Mouse (Mus musculus) heart, embryonic 14.5 days (tissue): ENCODE measurements around the gene Ankra2. TPM values are rescaled to one million over a fixed set of nuclear protein-coding genes. Genes with fewer than 3 reads are reported as not detected.

Experiments
- ATAC-seq: fragments of 200-750 bp; cut with Nextera tagmentation; 2 replicates; pipeline ENCODE4 v1.8.0; 2017; ENCODE audit warnings: low read depth, moderate TSS enrichment; ENCODE audit not compliant: insufficient number of reproducible peaks, insufficient read depth, low FRiP score
- H3K27ac ChIP-seq, 2 experiments: fragments of 200-500 bp in 1 of 2; fragments of 300-500 bp in 1 of 2; sonication (generic) in 1 of 2; replicated peaks in 1 of 2; 2 replicates each; pipeline ENCODE4 v1.5.1; 2012 to 2014; ENCODE audit warnings: low read depth in 2 of 2, low read length in 2 of 2, control low read depth in 1 of 2, mild to moderate bottlenecking in 1 of 2, mixed read lengths in 1 of 2; ENCODE audit not compliant: control insufficient read depth in 1 of 2, insufficient read depth in 1 of 2
- H3K27me3 ChIP-seq: fragments of 300-500 bp; sonication (generic); 2 replicates; pipeline ENCODE4 v1.6.1; 2014; ENCODE audit warnings: mild to moderate bottlenecking, low read length, control low read depth; ENCODE audit not compliant: control insufficient read depth, insufficient read depth
- H3K36me3 ChIP-seq: fragments of 300-500 bp; sonication (generic); 2 replicates; pipeline ENCODE4 v1.6.1; 2014; ENCODE audit warnings: mild to moderate bottlenecking, control low read depth, low read length, mixed read lengths; ENCODE audit not compliant: control insufficient read depth, insufficient read depth
- H3K4me1 ChIP-seq, 2 experiments: fragments of 200-500 bp in 1 of 2; fragments of 300-500 bp in 1 of 2; sonication (generic) in 1 of 2; 2 replicates each; pipeline ENCODE4 v1.6.1; 2012 to 2014; ENCODE audit warnings: low read length in 2 of 2, control low read depth in 1 of 2, mixed read lengths in 1 of 2; ENCODE audit not compliant: control insufficient read depth in 2 of 2, insufficient read depth in 2 of 2
- H3K4me2 ChIP-seq: fragments of 300-500 bp; sonication (generic); 2 replicates; pipeline ENCODE4 v1.6.1; 2014; ENCODE audit warnings: mild to moderate bottlenecking, low read length
- H3K4me3 ChIP-seq, 2 experiments: fragments of 200-500 bp in 1 of 2; fragments of 300-500 bp in 1 of 2; sonication (generic) in 1 of 2; 2 replicates each; pipeline ENCODE4 v1.5.1; 2012 to 2014; ENCODE audit warnings: low read length in 2 of 2, mild to moderate bottlenecking in 2 of 2, control low read depth in 1 of 2, low read depth in 1 of 2, moderate library complexity in 1 of 2; ENCODE audit not compliant: control insufficient read depth in 1 of 2, insufficient read depth in 1 of 2
- H3K9ac ChIP-seq: fragments of 300-500 bp; sonication (generic); 2 replicates; pipeline ENCODE4 v1.6.1; 2014; ENCODE audit warnings: mild to moderate bottlenecking, low read length
- H3K9me3 ChIP-seq: fragments of 300-500 bp; sonication (generic); 2 replicates; pipeline ENCODE4 v1.6.1; 2016; ENCODE audit warnings: low read length, control low read depth; ENCODE audit not compliant: control insufficient read depth
- WGBS: fragments of 180-500 bp; shearing (Covaris S2); extraction: QIAGEN DNeasy Blood & Tissue Kit; methylation state at CpG from one replicate; pipeline ENCODE4 v1.1.7; 2014; 5-methylcytosine and 5-hydroxymethylcytosine counted together
- polyA plus RNA-seq: library from polyadenylated mRNA; unstranded; fragments of >200 nt; fragmentation: Nextera tagmentation; extraction: Ambion mirVana; gene quantifications from 2 replicates; pipeline ENCODE4 v1.2.1, GENCODE M21; 2014

Ankra2 gene
- polyA plus RNA-seq, 1 experiment from 2014 or later: 24.1 TPM

DNA sequence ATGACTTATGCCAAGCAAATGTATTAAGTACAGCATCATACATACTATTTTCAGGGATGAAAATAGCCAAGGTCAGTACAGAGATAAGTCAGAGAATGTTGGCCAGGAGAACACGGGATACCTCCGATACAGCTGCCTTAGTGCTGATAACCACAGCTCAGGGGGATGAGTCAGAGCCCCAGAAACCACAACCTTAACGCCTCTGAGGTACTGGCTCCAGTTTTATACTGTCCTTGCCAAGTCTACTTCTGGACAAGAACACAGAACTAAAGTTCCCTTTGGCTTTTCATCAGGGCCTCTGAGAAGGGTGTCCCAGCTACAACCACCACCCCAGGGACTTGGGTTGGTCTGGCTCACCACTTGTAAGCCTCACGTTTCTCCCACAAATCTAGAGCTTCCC is 12.8 kb downstream of the Ankra2 start:
- Histone ChIP-seq H3K27ac (peak overlapping the region; percentile 33 to 63; a peak in 3 of 4 replicates), H3K9me3 (no peaks in the 10 kb centered on the region), H3K36me3 (peaks cover 43% of the 10 kb centered on the region), H3K27me3 (no peaks in the 10 kb centered on the region), H3K4me1 (peaks cover 4 to 13% of the 10 kb centered on the region in 2 experiments; a peak in 2 of 4 replicates), H3K9ac (no peak overlapping the region), H3K4me2 (no peak overlapping the region), H3K4me3 (no peak overlapping the region)
- WGBS: 21% methylated on average over 4 of the region's 4 CpGs
- ATAC-seq: no peak

DNA sequence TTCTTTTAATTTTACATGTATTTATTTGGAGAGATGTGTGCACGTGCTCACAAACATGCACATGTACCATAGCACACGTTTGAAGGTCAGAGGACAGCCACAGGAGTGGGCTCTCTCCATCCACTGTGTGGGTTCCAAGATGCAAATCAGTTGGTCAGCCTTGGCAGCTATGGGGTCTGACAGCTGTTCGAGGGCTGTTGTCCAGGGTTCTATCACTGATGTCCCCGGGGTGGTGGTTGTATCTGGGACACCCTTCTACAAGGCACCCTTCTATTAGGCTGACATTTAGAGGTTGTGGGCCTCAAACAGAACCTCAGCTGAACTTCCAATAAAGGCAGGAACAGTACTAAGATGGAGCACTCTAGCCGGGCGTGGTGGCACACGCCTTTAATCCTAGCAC is 13.4 kb downstream of the Ankra2 start:
- peaks cover 37% of the 10 kb centered on the region for H3K36me3 ChIP-seq
- H3K4me1 ChIP-seq: peaks cover 4 to 13% of the 10 kb centered on the region in 2 experiments; a peak in 2 of 4 replicates
- WGBS: 86% methylated on average over 7 of the region's 7 CpGs
- no peak overlapping the region for H3K4me3 ChIP-seq
- no peaks in the 10 kb centered on the region for H3K27me3 ChIP-seq
- H3K9ac ChIP-seq: no peak overlapping the region
- H3K4me2 ChIP-seq: no peak overlapping the region
- no peak for ATAC-seq
- peak overlapping the region in 1 of 2 experiments; percentile 63; a peak in 2 of 4 replicates for H3K27ac ChIP-seq
- H3K9me3 ChIP-seq: no peaks in the 10 kb centered on the region

DNA sequence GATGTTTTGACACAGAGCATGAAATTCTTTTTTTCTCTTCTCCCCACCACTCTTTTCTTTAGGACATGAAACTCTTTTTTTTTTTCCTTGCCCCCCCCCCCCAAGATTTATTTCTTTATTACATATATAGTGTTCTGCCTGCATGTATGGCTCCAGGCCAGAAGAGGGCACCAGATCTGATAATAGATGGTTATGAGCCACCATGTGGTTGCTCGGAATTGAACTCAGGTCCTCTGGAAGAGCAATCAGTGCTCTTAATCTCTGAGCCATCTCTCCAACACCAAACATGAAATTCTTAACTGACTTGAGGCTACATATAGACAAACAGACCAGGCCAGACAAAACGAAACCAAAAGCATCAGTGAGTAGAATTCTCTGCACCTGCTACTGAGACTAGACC is 14.6 kb downstream of the Ankra2 start:
- Histone ChIP-seq H3K9ac (no peak overlapping the region), H3K27me3 (no peaks in the 10 kb centered on the region), H3K36me3 (peaks cover 26% of the 10 kb centered on the region), H3K27ac (no peak overlapping the region), H3K4me1 (peaks cover 4 to 13% of the 10 kb centered on the region in 2 experiments; a peak in 2 of 4 replicates), H3K9me3 (no peaks in the 10 kb centered on the region), H3K4me2 (no peak overlapping the region), H3K4me3 (no peak overlapping the region)
- no peak for ATAC-seq
- 77% methylated on average over 2 of the region's 2 CpGs for WGBS

DNA sequence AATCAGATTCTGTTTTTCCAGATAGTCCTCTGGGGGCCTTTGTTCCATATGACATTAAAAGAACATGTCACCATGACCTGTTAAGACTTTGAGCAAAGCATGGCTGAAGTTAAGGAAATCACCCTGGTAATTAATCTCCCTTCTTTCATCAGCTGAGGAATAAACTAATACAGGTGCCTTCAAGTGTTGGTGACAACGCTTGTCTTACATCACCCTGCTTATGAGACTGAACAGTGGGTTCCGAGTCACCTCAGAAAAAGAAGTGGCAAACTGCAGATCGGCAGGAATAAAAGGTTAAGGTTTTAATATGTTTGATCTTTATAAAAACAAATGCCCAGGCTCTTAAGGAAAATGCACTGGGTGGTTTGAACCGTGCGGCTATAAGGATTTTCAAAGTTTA is 16.8 kb downstream of the Ankra2 start, which contains the start of gene Gm21976:
TSS of gene Gm21976 (plus strand) at position 202 of the 400 bp plus-strand sequence.
- 83% methylated on average over 5 of the region's 5 CpGs for WGBS
- Histone ChIP-seq H3K27ac (no peak within 1 kb of the TSS), H3K27me3 (no peaks in the 10 kb centered on the region), H3K9ac (no peak within 1 kb of the TSS), H3K9me3 (no peaks in the 10 kb centered on the region), H3K4me2 (no peak within 1 kb of the TSS), H3K4me1 (peaks cover 4 to 13% of the 10 kb centered on the region in 2 experiments; a peak in 2 of 4 replicates), H3K36me3 (peaks cover 5% of the 10 kb centered on the region), H3K4me3 (no peak within 1 kb of the TSS)
- no peak for ATAC-seq

DNA sequence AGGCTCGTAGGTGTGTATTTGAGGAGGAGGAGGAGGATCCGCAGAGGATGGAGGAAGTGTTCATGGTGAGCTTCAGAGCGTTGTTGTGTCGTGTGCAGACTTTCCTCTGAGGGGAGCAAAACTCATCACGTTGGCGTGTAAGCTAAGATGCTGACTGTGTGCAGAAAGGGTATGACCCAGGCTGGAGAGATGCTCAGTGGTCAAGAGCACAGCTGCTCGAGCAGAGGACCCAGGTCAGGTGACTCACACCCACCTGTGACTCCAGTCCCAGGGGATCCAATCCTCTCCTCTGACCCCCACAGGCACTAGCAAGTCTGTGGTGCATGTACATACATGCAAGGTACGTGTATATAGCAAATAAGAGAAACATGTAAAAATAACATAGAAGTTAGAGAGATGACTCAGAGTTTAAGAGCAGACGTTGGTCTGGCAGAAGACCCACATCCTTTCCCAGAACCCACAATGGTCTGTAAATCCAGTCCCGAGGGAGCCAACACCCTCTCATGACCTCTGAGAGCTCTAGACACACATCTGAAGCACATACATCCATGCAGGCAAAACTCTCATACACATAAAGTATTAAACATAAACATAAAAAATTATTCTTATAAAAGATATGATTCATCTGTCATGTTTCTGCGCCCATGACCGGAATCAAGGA is 18.2 kb downstream of the Ankra2 start:
- no peaks in the 10 kb centered on the region for H3K36me3 ChIP-seq
- no peaks in the 10 kb centered on the region for H3K9me3 ChIP-seq
- WGBS: 71% methylated on average over 12 of the region's 12 CpGs
- no peak for ATAC-seq
- no peaks in the 10 kb centered on the region for H3K27me3 ChIP-seq
- 0 out of 4 replicates have a peak, but pooled peaks cover under 1 to 2% of the 10 kb centered on the region in 2 experiments for H3K4me1 ChIP-seq
- no peak overlapping the region for H3K4me3 ChIP-seq
- no peak overlapping the region for H3K9ac ChIP-seq
- no peak overlapping the region for H3K4me2 ChIP-seq
- no peak overlapping the region for H3K27ac ChIP-seq

DNA sequence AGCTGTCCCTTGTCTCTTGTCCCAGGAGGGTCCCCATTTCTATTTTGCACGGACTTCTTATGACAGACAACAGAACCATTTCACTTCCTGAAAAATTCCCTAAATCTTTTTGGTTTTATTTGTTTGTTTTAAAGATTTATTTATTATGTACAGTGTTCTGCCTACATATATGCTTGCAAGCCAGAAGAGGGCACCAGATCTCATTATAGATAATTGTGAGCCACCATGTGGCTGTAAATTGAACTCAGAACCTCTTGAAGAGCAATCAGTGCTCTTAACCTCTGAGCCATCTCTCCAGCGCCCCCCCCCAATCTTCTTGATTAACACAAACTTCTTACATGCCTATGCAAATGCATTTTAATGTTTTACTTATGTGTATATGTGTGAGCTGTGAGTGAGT is 27.8 kb downstream of the Ankra2 start:
- no peak for ATAC-seq
- H3K27ac ChIP-seq: no peak overlapping the region
- no peak overlapping the region for H3K4me3 ChIP-seq
- 49% methylated on average over 2 of the region's 2 CpGs for WGBS
- H3K36me3 ChIP-seq: no peaks in the 10 kb centered on the region
- no peak overlapping the region for H3K9ac ChIP-seq
- H3K4me2 ChIP-seq: no peak overlapping the region
- H3K27me3 ChIP-seq: no peaks in the 10 kb centered on the region
- H3K4me1 ChIP-seq: peaks cover 3 to 4% of the 10 kb centered on the region in 2 experiments; a peak in 3 of 4 replicates
- no peaks in the 10 kb centered on the region for H3K9me3 ChIP-seq

DNA sequence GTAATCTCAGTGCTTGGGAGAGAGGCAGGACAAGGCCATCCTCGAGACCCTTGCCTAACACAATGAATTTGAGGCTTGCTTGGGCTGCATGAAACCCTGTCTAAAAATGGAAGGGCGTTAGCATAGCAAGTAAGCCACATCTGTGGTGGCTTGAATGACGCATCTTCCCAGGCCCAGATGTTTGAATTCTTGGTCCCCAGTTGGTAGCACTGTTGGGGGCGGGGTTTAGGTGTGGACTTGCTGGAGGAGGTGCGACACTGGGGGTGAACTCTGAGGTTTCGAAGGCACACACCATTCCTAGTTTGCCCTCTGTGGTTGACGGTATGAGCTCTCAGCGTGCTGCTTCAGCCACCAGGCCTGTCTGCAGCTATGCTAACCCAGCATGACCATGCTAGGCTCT is 28.8 kb downstream of the Ankra2 start:
- Histone ChIP-seq H3K36me3 (no peaks in the 10 kb centered on the region), H3K27me3 (no peaks in the 10 kb centered on the region), H3K4me2 (no peak overlapping the region), H3K4me1 (peaks cover 3 to 4% of the 10 kb centered on the region in 2 experiments; a peak in 3 of 4 replicates), H3K9me3 (no peaks in the 10 kb centered on the region), H3K9ac (no peak overlapping the region), H3K27ac (no peak overlapping the region), H3K4me3 (no peak overlapping the region)
- no peak for ATAC-seq
- WGBS: 76% methylated on average over 8 of the region's 8 CpGs
